Mouse (Mus musculus) embryo, embryonic 10 days (tissue): ENCODE data around the gene Atf7ip.

ENCODE experiments used
- DNase-seq: peaks from one replicate; pipeline ENCODE4 v3.0.0-alpha.2; 2015; ENCODE audit warnings: low spot score

Gene Atf7ip

GRCm38 (mm10) chr6:136646207-136646606 is 140.2 kb downstream of the Atf7ip start:
- no peak for DNase-seq

- DNase-seq = no peak
Measured at GRCm38 (mm10) chr6:136647455-136647861, 141.5 kb downstream of the Atf7ip start.

GRCm38 (mm10) chr6:136650664-136651063 is 144.7 kb downstream of the Atf7ip start:
- DNase-seq = no peak

- no peak for DNase-seq
Measured at GRCm38 (mm10) chr6:136653331-136653730, 147.4 kb downstream of the Atf7ip start.

- DNase-seq = no peak
Measured at GRCm38 (mm10) chr6:136654470-136654869, 148.5 kb downstream of the Atf7ip start.

- no peak for DNase-seq
Measured at GRCm38 (mm10) chr6:136655786-136656185, 149.8 kb downstream of the Atf7ip start.

GRCm38 (mm10) chr6:136658303-136658702 is 152.3 kb downstream of the Atf7ip start:
- no peak for DNase-seq

- DNase-seq = no peak
Measured at GRCm38 (mm10) chr6:136659226-136659625, 153.3 kb downstream of the Atf7ip start.
